Mouse (Mus musculus): ENCODE measurements at regions not wholly inside any gene's neighbourhood (a gene's known extent, or its start where the extent isn't known, plus 50 kb on each side); places are given as distances from the start of the nearest gene placed in this dataset.

- H3K4me1 ChIP-seq (ENCODE audit: control insufficient read depth, insufficient read depth, low read length): peaks cover 13% of the 10 kb centered on the region
- 0 out of 2 replicates have a peak overlapping the region, but pooled peaks have one; percentile 19 for H3K27ac ChIP-seq (ENCODE audit: low read length)
- ATAC-seq (replicated peaks; ENCODE audit: extremely low read depth, insufficient read depth, low FRiP score): peak; percentile 66; the same call in 1 of the 2 replicates
- no peak overlapping the region for H3K4me2 ChIP-seq (ENCODE audit: low read depth, low read length)
- H3K4me3 ChIP-seq (ENCODE audit: low read length): no peak overlapping the region
- no peak overlapping the region for H3K9ac ChIP-seq (ENCODE audit: low read length)
- no peaks in the 10 kb centered on the region for H3K36me3 ChIP-seq (ENCODE audit: control insufficient read depth, insufficient read depth)
- 58% methylated on average over 10 of the region's 10 CpGs for WGBS
- no peaks in the 10 kb centered on the region for H3K9me3 ChIP-seq (replicated peaks; ENCODE audit: control insufficient read depth, low read length)
- no peaks in the 10 kb centered on the region for H3K27me3 ChIP-seq (ENCODE audit: control insufficient read depth, insufficient read depth, low read length)
Measured at GRCm38 (mm10) chr8:91901525-91902281, 99.8 kb upstream of the Irx3 start.

DNA sequence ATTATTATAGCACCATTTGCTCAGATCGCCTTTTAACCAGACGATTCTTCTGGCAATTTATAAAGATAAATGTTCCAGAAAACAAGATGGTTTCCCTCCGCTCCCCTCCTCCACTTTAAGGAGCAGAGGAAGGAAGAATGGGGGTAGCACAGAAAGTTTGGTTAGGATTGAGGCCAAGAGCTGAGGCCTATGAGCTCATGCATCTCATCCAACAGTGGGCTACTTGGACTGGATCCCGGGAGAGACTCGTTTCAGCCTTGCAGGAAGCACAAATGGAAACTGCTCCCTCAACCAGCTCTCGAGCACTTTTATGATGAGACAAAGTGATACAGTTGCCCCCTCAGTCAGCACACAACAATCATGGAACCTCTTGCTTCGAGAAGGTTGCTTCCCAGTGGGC, 97.9 kb upstream of the Irx3 start:
- H3K27ac ChIP-seq (ENCODE audit: low read length): peak overlapping the region; percentile 41

GRCm38 (mm10) chr8:91897381-91897780, 95.5 kb upstream of the Irx3 start:
- 47% methylated on average over 7 of the region's 7 CpGs for WGBS

More for the DNA sequence above, 97.9 kb upstream of the Irx3 start:
- no peak overlapping the region for H3K4me3 ChIP-seq (ENCODE audit: low read length)
- H3K36me3 ChIP-seq (ENCODE audit: control insufficient read depth, insufficient read depth): no peaks in the 10 kb centered on the region
- peak; percentile 68; the same call in 1 of the 2 replicates for ATAC-seq (replicated peaks; ENCODE audit: extremely low read depth, insufficient read depth, low FRiP score)
- H3K9me3 ChIP-seq (replicated peaks; ENCODE audit: control insufficient read depth, low read length): no peaks in the 10 kb centered on the region
- H3K27me3 ChIP-seq (ENCODE audit: control insufficient read depth, insufficient read depth, low read length): no peaks in the 10 kb centered on the region
- H3K4me1 ChIP-seq (ENCODE audit: control insufficient read depth, insufficient read depth, low read length): peaks cover 13% of the 10 kb centered on the region
- WGBS: 52% methylated on average over 7 of the region's 7 CpGs
- no peak overlapping the region for H3K4me2 ChIP-seq (ENCODE audit: low read depth, low read length)
- no peak overlapping the region for H3K9ac ChIP-seq (ENCODE audit: low read length)

GRCm38 (mm10) chr8:91895987-91896386, 94.1 kb upstream of the Irx3 start:
- no peak for ATAC-seq (replicated peaks; ENCODE audit: extremely low read depth, insufficient read depth, low FRiP score)

More at GRCm38 (mm10) chr8:91897381-91897780, 95.5 kb upstream of the Irx3 start:
- Histone ChIP-seq H3K4me1 (ENCODE audit: control insufficient read depth, insufficient read depth, low read length) (peaks cover 13% of the 10 kb centered on the region), H3K4me3 (ENCODE audit: low read length) (no peak overlapping the region), H3K27me3 (ENCODE audit: control insufficient read depth, insufficient read depth, low read length) (no peaks in the 10 kb centered on the region), H3K4me2 (ENCODE audit: low read depth, low read length) (no peak overlapping the region), H3K9ac (ENCODE audit: low read length) (no peak overlapping the region), H3K36me3 (ENCODE audit: control insufficient read depth, insufficient read depth) (no peaks in the 10 kb centered on the region), H3K27ac (ENCODE audit: low read length) (no peak overlapping the region), H3K9me3 (replicated peaks; ENCODE audit: control insufficient read depth, low read length) (no peaks in the 10 kb centered on the region)
- no peak for ATAC-seq (replicated peaks; ENCODE audit: extremely low read depth, insufficient read depth, low FRiP score)

DNA sequence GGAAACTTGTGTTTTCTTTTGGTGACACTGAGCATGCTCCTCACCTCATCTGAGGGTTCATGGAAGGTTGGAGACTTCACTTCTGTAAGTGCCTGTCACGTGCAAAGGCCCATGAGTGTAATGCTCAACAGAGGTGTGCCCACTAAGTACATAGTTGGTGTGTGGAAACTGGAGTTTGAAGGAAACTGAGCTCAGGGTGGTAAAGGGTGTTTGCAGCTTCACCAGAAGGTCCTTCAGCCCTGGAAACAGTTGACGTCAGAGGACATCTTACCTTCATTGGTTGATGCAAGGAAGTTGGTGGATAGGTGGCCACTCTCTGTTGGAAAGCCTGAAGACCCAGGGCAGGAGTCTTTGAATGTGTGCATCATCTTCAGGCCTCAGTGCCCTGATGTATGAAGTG, 83.0 kb upstream of the Irx3 start:
- Histone ChIP-seq H3K4me1 (ENCODE audit: control insufficient read depth, insufficient read depth, low read length) (no peaks in the 10 kb centered on the region), H3K27ac (ENCODE audit: low read length) (no peak overlapping the region), H3K9me3 (replicated peaks; ENCODE audit: control insufficient read depth, low read length) (peaks cover 4% of the 10 kb centered on the region), H3K9ac (ENCODE audit: low read length) (no peak overlapping the region), H3K27me3 (ENCODE audit: control insufficient read depth, insufficient read depth, low read length) (peaks cover 3% of the 10 kb centered on the region; the same call in 1 of the 2 replicates), H3K36me3 (ENCODE audit: control insufficient read depth, insufficient read depth) (no peaks in the 10 kb centered on the region), H3K4me3 (ENCODE audit: low read length) (no peak overlapping the region), H3K4me2 (ENCODE audit: low read depth, low read length) (no peak overlapping the region)
- 75% methylated on average over 2 of the region's 2 CpGs for WGBS
- no peak for ATAC-seq (replicated peaks; ENCODE audit: extremely low read depth, insufficient read depth, low FRiP score)

More at GRCm38 (mm10) chr8:91895987-91896386, 94.1 kb upstream of the Irx3 start:
- Histone ChIP-seq H3K9me3 (replicated peaks; ENCODE audit: control insufficient read depth, low read length) (no peaks in the 10 kb centered on the region), H3K27ac (ENCODE audit: low read length) (no peak overlapping the region), H3K9ac (ENCODE audit: low read length) (no peak overlapping the region), H3K4me2 (ENCODE audit: low read depth, low read length) (no peak overlapping the region), H3K27me3 (ENCODE audit: control insufficient read depth, insufficient read depth, low read length) (peaks cover 2% of the 10 kb centered on the region; the same call in 1 of the 2 replicates), H3K36me3 (ENCODE audit: control insufficient read depth, insufficient read depth) (no peaks in the 10 kb centered on the region), H3K4me1 (ENCODE audit: control insufficient read depth, insufficient read depth, low read length) (peaks cover 4% of the 10 kb centered on the region), H3K4me3 (ENCODE audit: low read length) (no peak overlapping the region)
- WGBS: 74% methylated on average over 6 of the region's 6 CpGs

- WGBS: 56% methylated on average over 3 of the region's 3 CpGs
Measured at GRCm38 (mm10) chr8:91884325-91884724, 82.5 kb upstream of the Irx3 start.

GRCm38 (mm10) chr8:91883012-91883411, 81.1 kb upstream of the Irx3 start:
- no peak overlapping the region for H3K4me2 ChIP-seq (ENCODE audit: low read depth, low read length)
- no peak overlapping the region for H3K4me3 ChIP-seq (ENCODE audit: low read length)
- no peak overlapping the region for H3K27ac ChIP-seq (ENCODE audit: low read length)
- H3K9me3 ChIP-seq (replicated peaks; ENCODE audit: control insufficient read depth, low read length): no peaks in the 10 kb centered on the region
- no peaks in the 10 kb centered on the region for H3K4me1 ChIP-seq (ENCODE audit: control insufficient read depth, insufficient read depth, low read length)
- no peak overlapping the region for H3K9ac ChIP-seq (ENCODE audit: low read length)
- H3K27me3 ChIP-seq (ENCODE audit: control insufficient read depth, insufficient read depth, low read length): peaks cover 3% of the 10 kb centered on the region; the same call in 1 of the 2 replicates
- WGBS: 70% methylated on average over 4 of the region's 4 CpGs
- no peaks in the 10 kb centered on the region for H3K36me3 ChIP-seq (ENCODE audit: control insufficient read depth, insufficient read depth)
- no peak for ATAC-seq (replicated peaks; ENCODE audit: extremely low read depth, insufficient read depth, low FRiP score)

More at GRCm38 (mm10) chr8:91884325-91884724, 82.5 kb upstream of the Irx3 start:
- ATAC-seq (replicated peaks; ENCODE audit: extremely low read depth, insufficient read depth, low FRiP score): no peak
- Histone ChIP-seq H3K27ac (ENCODE audit: low read length) (no peak overlapping the region), H3K36me3 (ENCODE audit: control insufficient read depth, insufficient read depth) (no peaks in the 10 kb centered on the region), H3K9ac (ENCODE audit: low read length) (no peak overlapping the region), H3K9me3 (replicated peaks; ENCODE audit: control insufficient read depth, low read length) (peaks cover 4% of the 10 kb centered on the region), H3K4me2 (ENCODE audit: low read depth, low read length) (no peak overlapping the region), H3K4me1 (ENCODE audit: control insufficient read depth, insufficient read depth, low read length) (no peaks in the 10 kb centered on the region), H3K27me3 (ENCODE audit: control insufficient read depth, insufficient read depth, low read length) (peaks cover 3% of the 10 kb centered on the region; the same call in 1 of the 2 replicates), H3K4me3 (ENCODE audit: low read length) (no peak overlapping the region)

- Histone ChIP-seq H3K27me3 (ENCODE audit: control insufficient read depth, insufficient read depth, low read length) (peaks cover 3% of the 10 kb centered on the region; the same call in 1 of the 2 replicates), H3K4me2 (ENCODE audit: low read depth, low read length) (no peak overlapping the region), H3K9me3 (replicated peaks; ENCODE audit: control insufficient read depth, low read length) (no peaks in the 10 kb centered on the region), H3K4me1 (ENCODE audit: control insufficient read depth, insufficient read depth, low read length) (no peaks in the 10 kb centered on the region), H3K4me3 (ENCODE audit: low read length) (no peak overlapping the region), H3K27ac (ENCODE audit: low read length) (no peak overlapping the region), H3K9ac (ENCODE audit: low read length) (no peak overlapping the region), H3K36me3 (ENCODE audit: control insufficient read depth, insufficient read depth) (no peaks in the 10 kb centered on the region)
- WGBS: 77% methylated on average over 5 of the region's 5 CpGs
- no peak for ATAC-seq (replicated peaks; ENCODE audit: extremely low read depth, insufficient read depth, low FRiP score)
Measured at GRCm38 (mm10) chr8:91878886-91879285, 77.0 kb upstream of the Irx3 start.

DNA sequence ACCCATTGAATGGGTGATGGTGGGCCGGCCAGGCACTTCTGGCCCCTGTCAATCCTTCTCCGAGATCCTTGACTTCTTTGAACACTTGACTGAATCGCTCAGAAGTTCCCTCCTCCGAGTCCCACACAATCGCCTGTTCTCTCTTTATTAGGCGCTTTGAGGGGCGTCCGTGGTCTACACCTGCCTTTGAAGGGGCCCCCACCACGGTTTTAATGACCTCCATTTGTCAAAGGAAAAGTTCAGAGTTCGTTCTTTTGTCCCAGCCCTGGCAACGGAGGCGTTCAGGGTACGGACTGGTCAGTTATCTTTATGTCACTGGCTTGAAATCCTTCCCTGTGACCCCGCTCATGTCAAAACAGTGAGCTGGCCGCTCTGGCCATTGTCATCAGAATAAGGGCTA, 74.3 kb upstream of the Irx3 start:
- H3K27ac ChIP-seq (ENCODE audit: low read length): no peak overlapping the region
- no peak overlapping the region for H3K4me2 ChIP-seq (ENCODE audit: low read depth, low read length)
- peaks cover 5% of the 10 kb centered on the region; the same call in 1 of the 2 replicates for H3K4me1 ChIP-seq (ENCODE audit: control insufficient read depth, insufficient read depth, low read length)
- H3K9me3 ChIP-seq (replicated peaks; ENCODE audit: control insufficient read depth, low read length): no peaks in the 10 kb centered on the region
- WGBS: 68% methylated on average over 15 of the region's 15 CpGs
- H3K36me3 ChIP-seq (ENCODE audit: control insufficient read depth, insufficient read depth): no peaks in the 10 kb centered on the region
- no peaks in the 10 kb centered on the region for H3K27me3 ChIP-seq (ENCODE audit: control insufficient read depth, insufficient read depth, low read length)
- H3K4me3 ChIP-seq (ENCODE audit: low read length): no peak overlapping the region
- no peak for ATAC-seq (replicated peaks; ENCODE audit: extremely low read depth, insufficient read depth, low FRiP score)
- no peak overlapping the region for H3K9ac ChIP-seq (ENCODE audit: low read length)
